Mouse (Mus musculus): Measurements from ENCODE around the gene Rbm17.
"Not testable (repeated sequence)": the region's sequence is repeated elsewhere in the genome, so short reads cannot be mapped to it uniquely, and the experiment has no call there.

Gene Rbm17

DNA sequence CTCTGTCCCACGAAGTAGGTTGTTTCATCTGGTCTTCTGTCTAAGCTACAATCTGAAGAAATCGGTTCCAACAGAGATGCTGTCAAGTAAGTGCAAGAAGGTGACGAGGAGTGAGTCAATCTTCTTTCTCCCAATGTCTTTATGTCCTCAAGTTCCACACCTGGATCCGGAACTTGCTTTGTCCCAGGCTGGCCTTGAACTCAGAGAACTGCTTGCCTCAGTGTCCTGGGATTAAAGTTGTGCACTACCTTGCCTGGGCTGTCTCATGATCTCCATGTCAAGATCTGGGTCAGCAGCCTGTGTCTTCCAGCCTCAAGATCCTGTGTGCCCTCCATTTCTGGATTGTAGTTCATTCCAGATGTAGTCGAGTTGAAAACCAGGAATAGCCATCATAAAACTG lies at the start of gene Rbm17:
Gene Rbm17, minus strand, starts transcription at position 101 of the 400 bp plus-strand sequence.
- no peak for DNase-seq (ENCODE audit: low read depth, low spot score)

DNA sequence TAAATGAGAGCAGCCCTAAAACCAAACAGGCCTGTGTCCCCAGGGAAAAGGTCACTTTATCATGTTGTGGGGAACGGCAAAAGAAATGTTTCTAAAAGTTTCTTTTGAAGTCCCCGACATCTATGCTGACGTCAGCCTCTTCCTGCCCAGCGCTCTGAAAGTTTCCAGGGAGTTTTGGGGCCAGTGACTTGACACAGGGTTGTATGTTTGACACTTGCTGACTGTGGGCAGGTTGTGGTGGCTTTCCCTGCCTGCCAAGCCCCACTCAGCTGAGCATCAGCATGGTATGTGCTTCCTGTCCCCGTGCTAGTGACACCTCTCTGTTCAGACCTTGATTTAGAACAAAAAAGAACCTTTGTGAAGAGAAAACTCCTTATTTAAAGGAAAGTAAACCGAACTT lies 49.4 kb upstream of the Rbm17 start:
- DNase-seq (ENCODE audit: low read depth, low spot score): no peak

DNA sequence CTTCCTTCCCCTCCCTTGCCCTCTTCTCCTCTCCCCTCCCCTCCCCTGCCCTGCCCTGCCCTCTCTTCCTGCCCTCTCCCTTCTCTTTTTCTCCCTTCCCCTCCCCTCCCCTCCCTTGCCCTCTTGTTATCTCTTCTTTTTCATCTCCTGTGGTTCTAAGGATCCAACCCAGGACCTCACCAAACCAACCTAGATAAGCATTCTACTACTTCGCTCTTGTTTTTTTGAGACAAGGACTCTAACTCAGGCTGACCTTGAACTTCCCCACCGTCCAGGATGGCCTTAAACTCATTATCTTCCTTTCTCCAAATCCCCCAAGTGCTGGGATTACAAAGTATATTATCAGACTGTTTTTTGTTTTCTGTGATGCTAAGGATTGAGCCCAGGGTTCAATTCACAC lies 48.8 kb upstream of the Rbm17 start:
- no peak for DNase-seq (ENCODE audit: low read depth, low spot score)

DNA sequence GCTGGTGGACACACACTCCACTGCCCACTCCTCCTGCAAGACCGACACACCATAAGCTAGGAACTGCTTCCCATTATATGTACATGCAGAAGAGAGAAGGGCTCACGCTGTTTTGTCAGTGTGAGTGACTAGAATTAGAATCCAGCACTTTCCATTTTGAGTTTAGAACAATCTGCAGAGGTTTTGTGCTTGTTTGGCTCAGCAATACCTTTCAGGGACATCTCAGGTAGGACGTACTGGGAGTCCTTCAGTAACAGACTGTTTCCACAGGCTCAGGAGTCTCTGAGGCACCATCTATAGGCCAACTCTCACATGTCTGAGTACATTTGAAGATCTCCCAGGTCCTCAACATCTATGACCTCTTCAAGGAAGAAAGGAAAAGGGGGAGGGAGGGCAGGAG lies 48.2 kb upstream of the Rbm17 start:
- DNase-seq (ENCODE audit: low read depth, low spot score): no peak

DNA sequence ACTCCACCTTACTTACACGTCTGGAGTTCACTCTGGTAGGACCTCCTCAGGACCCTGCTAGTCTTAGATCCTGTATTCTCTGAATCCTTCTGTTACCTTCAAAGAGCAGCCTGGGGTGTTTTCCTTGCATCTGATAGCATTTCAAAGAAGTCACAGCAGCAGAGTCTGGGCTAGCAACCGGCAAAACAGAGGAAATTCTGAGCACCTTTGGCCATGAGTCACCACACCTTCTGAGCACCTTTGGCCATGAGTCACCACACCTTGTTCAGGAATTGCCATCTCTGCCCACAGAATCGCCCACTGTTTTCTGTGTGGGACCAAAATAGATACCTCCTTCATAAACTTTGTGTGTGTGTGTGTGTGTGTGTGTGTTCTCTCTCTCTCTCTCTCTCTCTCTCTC lies 47.5 kb upstream of the Rbm17 start:
- DNase-seq (ENCODE audit: low read depth, low spot score): no peak

DNA sequence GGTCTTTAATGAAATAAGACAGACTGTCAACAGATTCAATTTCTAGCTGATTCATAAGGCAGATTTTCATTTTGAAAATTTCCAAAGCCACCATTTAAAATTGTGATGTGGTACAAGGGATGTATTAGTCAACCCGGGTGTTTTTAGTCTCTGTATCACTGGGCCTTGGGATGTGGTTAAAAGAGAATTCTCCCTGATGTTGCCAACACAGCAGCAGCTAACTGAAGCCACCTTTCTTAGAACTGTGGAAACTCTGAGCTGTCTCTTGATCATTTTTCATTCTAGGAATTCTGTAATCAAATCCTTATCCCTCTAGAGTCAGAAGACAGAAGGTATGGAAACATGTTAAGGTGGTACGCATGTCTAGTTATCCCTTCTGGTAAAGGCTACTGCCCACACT lies 41.3 kb upstream of the Rbm17 start:
- DNase-seq (ENCODE audit: low read depth, low spot score): no peak

DNA sequence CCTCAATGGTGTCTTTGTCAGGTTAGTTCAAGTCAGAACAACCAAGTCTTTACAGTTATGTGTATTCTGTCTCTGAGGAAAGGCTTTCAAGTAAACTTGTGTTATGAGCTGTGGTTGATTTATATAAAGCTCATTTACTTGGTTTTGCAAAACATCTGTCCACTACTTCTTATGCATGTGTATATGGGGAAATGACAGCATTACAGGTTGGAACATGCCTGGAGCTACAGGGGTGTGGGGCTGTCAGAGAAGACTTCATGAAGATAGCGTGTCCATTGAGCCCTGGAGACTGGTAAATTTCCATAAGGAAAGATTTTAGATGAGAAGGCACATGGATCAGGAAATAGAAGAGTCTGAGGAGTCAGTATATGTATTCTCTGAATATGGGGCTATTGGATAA lies 40.1 kb upstream of the Rbm17 start:
- no peak for DNase-seq (ENCODE audit: low read depth, low spot score)

DNA sequence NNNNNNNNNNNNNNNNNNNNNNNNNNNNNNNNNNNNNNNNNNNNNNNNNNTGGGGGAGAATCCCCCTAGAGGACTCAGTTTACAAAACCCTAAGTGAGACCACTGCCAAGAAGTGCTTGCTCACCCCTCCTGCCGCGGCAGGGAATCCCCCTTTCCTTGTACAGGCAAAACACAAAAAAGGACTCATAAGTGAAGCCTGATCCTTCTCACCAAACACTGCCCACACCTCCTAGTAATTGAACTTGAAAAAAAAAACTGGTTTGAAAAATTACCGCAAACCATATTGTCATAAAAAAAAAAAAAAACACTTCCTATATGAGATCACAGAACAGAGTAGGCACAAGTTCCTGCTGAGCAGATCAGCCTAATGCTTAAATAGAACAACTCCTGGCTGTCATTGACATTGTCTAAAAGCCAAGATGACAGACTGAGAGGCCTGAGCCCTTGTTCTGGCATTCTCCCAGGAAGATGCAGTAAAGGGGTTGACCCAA lies 38.5 kb upstream of the Rbm17 start, which contains the start of gene Il2ra:
Gene Il2ra, plus strand, starts transcription at position 357 of the 491 bp plus-strand sequence.
- DNase-seq (ENCODE audit: low read depth, low spot score): no peak

DNA sequence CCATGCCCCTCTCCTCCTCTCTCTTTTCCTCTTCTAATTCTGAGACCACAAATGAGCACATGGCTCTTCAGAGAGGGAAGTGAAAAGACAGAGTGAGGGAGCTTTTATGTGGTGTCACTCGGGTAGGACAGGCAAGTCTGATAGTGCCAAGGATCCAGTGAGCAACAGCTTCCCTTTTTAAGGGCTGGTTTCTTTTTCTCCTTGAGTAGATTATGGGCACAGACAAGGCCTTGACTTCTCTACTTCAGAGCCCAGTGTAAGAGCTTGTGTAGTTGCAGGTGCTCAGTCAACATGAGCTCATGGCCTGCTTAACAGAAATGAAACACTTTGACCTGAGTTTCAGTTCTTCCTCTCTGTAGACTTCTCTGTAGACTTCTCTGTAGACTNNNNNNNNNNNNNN lies 33.2 kb upstream of the Rbm17 start:
- DNase-seq (ENCODE audit: low read depth, low spot score): no peak

DNA sequence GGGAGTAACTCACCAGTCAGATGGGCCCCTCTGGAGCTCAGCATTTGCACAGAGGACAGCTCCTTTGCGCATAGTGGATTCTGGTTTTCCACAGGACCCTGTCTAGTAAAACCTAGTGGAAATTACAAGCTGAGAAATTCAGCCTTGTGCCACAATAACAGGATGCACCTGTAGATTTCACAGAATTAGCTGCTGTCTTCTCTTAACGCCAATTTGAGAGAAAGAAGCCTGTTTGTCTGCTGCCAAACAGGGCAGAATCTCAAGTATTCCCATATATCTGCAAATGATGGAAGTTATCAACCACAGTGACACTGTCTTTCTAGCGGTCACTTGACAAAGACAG lies 32.2 kb upstream of the Rbm17 start:
- DNase-seq (ENCODE audit: low read depth, low spot score): no peak

DNA sequence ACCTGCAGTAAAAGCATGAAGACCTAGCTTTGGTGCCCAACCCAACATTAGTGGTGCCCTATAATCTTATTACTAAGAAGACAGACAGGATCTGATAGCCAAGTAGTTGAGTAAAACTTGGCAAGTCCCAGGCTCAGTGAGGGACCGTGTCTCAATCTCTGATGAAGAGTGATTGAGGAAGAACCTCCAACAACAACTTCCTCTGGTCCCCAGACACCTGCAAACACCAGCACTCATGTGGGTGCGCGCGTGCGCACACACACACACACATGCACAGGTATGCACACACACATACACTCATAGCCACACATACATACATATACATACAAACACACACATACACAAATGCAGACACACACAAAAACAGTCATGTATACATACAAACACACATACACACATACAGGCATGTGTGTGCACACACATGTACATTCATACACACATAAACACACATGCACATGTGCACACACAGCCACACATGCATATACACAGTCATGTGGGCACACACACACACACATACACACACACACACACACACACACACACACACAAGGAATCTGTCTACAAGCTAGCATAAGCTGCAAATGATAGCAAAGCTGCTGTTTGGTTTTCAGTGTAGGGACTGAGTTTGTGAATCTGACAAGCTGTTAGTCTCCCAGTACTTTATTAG lies 31.7 kb upstream of the Rbm17 start:
- DNase-seq (ENCODE audit: low read depth, low spot score): no peak

DNA sequence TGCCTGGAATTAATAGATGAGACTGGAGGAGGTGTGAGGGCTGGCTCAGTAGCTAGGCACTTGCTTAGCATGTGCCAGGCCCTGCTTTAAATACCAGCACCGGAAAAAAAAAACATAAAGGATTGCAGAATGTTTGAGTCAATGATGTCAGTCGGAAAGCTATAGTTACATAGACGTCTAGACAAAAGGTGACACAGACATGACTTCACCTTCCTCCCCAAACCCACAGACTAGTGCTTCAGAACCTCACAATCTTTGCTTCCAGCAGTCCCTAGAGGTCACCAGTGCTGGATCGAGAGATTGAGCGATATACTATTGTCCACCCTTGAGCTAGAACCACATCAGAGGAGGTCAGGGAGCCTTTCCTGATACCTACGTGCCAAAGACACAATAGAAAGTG lies 31.1 kb upstream of the Rbm17 start:
- DNase-seq (ENCODE audit: low read depth, low spot score): no peak

DNA sequence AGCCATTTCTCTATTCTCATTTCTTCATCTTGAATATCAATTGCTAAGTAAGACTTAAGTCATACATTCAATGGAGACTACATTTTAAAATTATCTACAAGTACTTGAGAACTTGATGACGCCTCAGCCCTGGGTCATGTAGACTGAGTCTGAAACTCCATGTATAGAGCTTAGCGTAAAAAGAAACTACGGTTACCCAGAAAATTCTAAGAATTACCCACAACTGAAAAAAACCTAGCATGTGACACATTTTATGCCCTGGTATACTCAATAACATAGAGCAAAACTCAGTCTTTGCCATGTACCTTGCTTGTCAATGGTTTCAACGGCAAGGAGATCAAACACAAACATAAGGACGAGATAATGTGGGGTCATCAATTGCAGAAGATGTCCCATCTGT lies 21.9 kb upstream of the Rbm17 start, which contains the start of gene Gm17490:
Gene Gm17490, minus strand, starts transcription at position 375 of the 400 bp plus-strand sequence.
- DNase-seq (ENCODE audit: low read depth, low spot score): no peak

DNA sequence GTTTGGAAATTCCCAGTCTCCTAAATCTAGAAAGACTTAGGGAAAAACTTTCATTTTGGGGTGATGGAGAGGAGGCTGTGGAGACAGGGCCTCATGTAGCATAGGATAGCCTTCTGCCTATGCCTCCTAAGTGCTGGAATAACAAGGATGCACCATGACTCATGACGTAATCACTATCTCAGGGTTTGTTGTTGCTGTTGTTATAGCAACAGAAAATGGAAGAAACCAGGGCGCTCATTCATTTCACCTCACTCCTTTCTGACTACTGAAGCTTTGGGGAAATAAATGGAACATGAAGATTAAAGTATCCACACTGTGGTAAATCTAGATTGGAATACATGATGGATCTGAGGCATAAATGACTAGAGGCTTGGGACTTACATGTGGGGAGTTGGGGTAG lies 19.8 kb upstream of the Rbm17 start:
- no peak for DNase-seq (ENCODE audit: low read depth, low spot score)

DNA sequence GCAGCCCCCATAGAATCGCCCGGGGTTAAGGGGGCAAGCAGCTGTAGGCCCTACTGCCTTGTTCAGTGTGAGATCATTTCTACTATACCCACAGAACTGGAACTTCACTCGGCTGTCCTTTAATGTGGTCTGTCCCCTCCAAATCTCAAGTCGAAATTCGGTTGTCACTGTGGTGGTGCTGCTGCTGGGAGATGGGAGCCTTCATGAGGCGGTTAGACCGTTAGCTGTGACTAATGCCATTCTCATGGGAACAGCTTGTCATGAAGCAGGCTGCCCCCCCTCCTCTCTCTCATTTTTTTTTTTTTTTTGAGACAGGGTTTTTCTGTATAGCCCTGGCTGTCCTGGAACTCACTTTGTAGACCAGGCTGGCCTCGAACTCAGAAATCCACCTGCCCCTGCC lies 19.2 kb upstream of the Rbm17 start:
- DNase-seq (ENCODE audit: low read depth, low spot score): no peak

DNA sequence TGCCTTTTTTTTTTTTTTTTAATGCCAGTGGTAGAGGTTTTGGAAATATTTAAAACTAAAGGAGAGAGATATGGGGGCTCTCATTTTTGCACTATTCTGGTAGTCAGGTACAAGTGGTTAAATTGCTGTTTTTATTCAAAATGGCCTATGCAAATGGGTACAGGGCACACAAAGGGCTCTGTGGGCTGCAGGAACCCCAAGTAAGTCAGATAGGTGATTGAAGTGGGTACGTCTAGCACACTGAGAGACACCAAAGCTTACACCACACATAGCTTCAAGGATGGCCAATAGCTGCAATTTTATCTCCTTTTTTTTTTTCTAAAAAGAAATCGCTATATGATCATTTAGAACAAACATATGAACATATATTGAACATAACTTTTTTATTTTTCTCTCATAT lies 15.6 kb upstream of the Rbm17 start:
- DNase-seq (ENCODE audit: low read depth, low spot score): no peak

DNA sequence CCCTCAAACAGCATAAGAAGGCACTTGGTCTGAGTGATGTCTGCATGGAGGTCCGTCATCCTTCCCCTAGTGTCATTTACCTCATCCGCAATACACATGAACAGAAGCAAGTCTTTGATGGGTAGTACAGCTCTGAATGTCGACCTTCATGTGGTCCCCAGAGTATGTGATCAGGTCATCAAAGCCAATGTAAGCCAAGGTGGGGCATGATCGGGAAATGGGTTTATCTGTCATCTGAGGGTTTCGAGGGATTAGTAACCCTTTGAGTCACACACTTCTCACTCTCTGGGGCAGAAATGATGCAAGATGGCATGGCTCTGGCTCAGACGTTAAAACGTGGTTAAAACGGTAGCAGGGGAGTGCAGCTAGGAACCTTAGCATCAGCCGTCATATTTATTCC lies 12.9 kb upstream of the Rbm17 start:
- no peak for DNase-seq (ENCODE audit: low read depth, low spot score)

DNA sequence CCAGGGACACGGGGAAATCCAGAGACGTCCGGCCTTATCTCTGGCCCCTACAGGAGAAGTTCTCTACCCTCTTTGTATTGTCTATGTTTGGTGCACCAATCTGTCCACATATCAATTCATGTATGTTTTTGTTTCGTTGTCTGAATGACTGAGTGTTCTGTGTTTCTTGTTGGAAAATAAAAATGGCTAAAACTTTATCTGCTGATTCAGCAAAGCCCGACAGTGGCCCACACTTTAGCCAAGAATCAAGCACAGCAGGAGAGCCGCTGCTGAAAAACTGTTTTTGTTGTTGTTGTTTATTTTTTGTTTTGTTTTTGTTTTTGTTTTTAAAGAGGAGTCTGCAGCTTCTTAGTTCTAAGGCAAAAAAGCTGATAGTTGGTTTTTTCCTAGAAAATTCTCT lies 9.0 kb upstream of the Rbm17 start:
- not testable (repeated sequence) for DNase-seq (ENCODE audit: low read depth, low spot score)

DNA sequence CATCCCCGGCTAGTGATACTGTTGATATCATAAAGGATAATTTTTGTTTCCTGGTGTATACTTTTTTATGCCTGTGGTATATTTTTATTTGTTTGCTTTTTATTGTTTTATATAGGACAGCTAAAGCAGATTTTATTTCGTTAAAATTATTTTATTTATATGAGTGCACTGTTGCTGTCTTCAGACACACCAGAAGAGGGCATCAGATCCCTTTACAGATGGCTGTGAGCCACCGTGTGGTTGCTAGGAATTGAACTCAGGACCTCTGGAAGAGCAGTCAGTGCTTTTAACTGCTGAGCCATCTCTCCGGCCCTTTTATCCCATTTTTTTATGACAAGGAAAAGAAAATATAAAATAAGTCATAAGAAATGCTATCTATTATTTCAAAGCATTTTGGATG lies 2.8 kb upstream of the Rbm17 start:
- not testable (repeated sequence) for DNase-seq (ENCODE audit: low read depth, low spot score)

DNA sequence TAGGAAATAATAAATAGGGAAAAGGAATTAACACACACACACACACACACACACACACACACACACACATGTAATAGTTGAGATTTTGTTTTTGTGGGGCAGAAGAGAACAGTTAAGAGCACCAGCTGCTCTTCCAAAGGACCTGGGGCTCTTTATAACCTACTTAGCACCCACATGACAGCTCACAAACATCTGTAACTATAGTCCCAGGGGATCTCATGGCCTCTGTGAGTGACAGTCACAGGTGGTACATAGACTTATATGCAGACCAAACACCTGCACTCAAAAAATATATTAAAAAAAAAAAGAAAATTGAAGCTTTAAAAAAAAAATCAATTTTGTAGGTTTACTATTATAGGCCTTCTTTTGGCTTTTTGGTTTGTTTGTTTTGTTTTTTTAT lies 958 bp upstream of the Rbm17 start:
- no peak for DNase-seq (ENCODE audit: low read depth, low spot score)

DNA sequence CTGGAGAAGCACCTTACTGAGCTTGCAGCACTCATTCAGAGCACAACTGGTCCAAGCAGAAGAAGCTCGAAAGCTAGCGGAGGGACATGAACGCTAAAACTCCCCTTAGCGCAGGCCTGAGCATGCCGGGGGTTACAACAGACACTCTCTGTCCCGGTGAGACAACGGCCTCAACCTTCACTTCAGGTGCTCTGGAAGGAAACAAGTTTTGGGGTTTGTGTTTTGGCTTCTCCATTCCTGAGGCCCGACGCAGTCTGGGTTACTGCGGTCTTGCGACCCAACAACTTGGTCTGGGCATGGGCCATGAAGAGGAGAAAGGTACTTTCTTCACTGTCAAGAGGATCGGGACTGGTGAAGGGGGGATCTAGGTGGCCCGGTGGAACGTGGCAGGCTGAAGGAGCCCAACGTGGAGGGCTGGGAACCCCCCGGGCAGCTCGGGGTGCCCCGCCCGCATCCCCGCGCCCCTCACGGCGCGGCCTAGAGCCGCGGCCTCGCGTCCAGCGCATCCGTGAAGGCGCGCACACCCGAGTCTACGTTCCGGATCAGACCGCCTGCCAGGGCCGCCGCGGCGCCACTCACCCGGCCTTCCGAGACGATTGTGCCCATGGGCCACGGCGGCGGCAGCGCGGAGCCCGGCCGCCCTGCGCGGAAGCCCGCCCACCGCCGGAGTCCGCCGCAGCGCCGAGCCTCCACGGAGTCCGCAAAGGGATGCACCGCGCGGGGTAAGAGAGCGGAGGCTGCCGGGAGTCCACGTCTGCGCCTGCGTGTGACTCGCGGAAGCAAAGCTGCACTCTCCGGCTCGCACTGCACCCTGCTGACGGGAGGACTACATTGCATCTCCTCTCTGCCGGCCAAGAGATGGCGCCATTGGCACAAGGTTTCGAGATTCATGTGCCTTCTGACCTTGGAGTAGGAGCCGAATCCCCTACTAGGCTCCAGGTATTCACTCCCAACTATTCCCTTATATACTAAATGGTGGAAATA lies 1.2 kb downstream of the Rbm17 start:
- peak; percentile 77 for DNase-seq (ENCODE audit: low read depth, low spot score)

DNA sequence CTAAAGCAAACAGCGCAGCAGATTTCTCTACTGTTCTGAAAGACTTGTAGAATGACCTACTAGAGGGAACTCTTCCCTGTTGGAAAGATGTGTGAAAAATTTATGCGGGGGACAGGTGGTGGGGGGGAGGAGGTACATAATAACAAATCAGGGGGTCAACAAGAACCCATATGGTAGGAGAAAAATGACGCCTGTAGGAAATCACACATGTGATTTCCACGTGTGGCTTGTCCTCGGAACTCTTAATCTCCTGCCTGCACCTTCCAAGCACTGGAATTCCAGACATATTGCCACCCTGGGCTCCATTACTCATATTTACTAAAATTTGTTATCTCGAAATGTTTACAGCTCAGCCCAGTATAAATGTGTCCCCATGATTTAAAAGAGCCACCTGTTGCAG lies 2.2 kb downstream of the Rbm17 start:
- DNase-seq (ENCODE audit: low read depth, low spot score): no peak

DNA sequence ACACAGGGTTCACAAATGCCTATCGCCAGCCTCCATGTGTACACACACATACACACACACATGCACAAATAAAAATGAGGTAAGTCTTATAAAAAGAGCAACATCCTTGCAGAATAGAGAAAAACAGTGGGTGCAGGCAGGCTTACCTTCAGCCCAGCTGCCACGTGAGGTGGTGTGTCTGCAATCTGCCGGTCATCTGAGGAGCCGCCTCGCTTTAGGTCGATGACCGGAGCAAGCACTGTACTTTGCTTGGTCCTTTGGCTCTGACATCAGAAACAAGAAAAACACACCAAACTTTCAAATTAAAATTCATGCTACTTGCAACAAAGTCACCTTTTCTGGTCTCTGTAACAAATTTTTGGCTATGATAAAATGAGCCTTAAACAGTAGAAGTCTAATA lies 6.0 kb downstream of the Rbm17 start:
- DNase-seq (ENCODE audit: low read depth, low spot score): no peak
